Mouse (Mus musculus) hindlimb bud, embryonic 11.5 days (tissue): ENCODE measurements around the gene Gm21775.
"Not testable (repeated sequence)": the region's sequence is repeated elsewhere in the genome, so short reads cannot be mapped to it uniquely, and the experiment has no call there.

Experiments
- DNase-seq: peaks from one replicate; pipeline ENCODE4 v3.0.0-alpha.2; 2012; ENCODE audit warnings: low read depth, low spot score; ENCODE audit errors: extremely low spot score

The Gm21775 gene

DNA sequence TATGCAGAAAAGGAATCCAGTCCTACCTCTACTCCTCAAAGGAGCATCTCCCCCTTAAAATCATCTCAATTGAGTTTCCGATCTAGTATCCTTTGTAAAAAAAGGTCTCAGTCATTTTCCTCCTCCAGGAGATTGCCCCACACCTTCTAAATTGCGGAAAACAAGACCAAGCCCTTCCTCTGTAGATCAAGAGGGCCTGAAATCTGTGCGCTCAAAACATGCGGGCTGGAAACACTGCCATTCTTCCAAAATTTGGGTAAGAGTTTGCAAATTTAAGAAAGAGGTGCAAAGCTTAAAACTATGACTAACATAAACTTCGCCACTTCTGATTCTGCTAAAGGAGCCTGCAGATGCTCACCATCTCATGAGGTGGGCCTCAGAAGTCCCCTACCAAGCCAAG is at the start of gene Gm21775:
TSS of gene Gm21775 (plus strand) at position 301 of the 400 bp plus-strand sequence.
- not testable (repeated sequence) for DNase-seq

DNA sequence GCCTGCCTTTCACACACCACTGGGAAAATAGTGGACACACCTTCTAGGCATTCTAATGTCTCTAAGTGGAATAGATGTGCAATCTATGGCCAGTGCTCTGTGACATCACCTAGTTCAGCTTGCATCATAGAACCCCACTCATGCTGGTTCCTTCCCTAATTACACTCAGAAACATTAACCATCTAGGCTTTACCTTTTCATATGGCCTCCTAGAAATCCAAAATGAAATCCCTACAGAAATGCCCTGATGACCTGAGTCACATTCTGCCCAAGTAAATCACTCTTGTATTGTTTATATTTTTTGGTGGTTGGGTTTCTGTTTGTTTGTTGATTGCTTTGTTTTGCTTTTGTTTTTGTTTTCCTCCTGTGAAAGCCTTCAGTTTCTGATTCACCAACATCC is 17.3 kb upstream of the Gm21775 start, which contains the start of gene Gm20737:
TSS of gene Gm20737 (minus strand) at position 101 of the 400 bp plus-strand sequence.
- DNase-seq: not testable (repeated sequence)
